Mouse (Mus musculus): ENCODE measurements around the gene Mlec.
"Not testable (repeated sequence)": the region's sequence is repeated elsewhere in the genome, so short reads cannot be mapped to it uniquely, and the experiment has no call there.

The Mlec gene

DNA sequence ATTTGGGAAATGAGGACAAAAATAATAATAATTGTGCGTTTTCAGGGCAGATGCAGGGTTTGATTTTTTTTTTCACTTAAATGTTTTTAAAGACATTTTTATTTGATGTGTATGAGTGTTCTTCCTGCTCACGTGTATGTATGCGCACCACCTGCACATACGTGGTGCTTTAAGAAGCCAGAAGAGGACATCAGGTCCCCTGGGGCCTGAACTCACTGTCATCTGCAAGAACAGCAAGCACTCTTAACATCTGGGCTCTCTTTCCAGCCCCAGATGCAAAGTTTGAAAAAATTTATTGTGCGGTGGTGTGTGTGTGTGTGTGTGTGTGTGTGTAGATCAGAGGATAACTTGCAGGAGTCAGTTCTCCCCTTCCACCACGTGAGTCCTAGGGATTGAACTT is 19.9 kb upstream of the Mlec start:
- DNase-seq = no peak

DNA sequence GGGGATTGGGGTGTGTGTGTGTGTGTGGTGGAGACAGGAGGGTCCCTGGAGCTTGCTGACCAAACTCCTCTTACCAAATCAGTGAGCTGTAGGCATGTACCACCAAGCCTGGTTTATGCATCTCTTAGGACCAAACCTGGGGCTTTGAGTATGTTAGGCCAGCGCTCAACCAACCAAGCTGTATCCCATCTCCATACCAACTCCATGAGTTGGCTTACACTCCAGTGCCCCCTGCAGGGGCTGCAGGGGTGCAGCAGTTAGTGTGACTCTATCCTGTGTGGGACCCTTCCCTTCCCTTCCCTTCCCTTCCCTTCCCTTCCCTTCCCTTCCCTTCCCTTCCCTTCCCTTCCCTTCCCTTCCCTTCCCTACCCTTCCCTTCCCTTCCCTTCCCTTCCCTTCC is 16.6 kb upstream of the Mlec start:
- no peak for DNase-seq

DNA sequence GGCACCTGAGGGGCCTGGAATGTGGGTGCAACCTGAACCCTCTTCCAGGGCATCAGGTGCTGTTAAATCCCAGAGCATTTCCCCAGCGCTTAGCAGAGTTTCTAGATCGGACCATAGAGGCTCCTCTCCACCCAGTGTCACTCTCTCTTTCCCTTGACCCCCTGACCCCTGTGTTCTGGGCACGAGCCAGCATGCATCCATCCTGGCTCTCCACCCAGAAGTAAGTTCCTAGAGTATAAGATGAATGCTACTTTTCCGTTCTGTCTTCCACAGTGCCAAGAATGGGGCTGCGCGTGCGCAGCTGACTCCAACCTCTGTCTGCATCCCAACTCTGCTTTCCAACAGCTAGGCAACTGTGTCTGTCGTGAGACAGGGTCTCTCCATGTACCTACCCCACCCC is 12.2 kb upstream of the Mlec start:
- DNase-seq = peak; percentile 82

DNA sequence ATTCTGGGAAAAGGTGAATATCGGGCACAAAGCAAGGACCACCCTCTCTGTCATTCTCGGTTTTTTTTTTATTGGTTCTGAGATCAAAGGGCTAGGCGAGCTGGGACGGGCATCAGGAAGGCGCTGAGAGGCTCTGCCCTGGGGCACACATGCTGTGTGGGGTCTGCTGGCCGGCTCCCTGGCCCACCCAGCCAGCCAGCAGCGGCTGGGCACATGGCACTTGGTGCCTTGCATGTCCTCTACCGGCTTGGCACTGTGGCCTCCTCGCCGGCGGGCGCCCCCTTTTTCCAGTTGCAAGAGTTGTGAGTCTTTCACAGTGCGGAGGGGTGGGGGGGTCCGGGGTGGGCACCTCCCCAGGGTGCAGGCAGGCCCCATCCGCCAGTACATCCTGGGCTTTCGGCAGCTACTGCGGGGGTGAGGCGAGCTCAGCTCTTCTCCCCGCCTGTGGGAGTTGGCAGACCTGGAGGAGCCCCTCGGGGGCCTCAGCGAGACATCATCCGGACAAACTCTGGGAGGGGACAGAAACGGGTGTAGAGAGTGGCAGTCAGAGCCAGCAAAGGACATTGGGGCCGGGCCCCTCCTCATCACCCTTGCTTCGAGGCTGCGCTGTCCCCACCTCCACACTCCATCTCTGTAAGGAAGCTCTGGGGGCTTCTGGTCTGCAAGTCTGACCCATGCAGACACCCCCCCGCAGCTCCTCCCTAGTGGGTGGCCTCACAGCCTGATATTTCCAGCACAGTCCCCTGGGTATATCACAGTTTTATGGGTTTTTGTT is 10.8 kb upstream of the Mlec start:
- DNase-seq = peak; percentile 33

DNA sequence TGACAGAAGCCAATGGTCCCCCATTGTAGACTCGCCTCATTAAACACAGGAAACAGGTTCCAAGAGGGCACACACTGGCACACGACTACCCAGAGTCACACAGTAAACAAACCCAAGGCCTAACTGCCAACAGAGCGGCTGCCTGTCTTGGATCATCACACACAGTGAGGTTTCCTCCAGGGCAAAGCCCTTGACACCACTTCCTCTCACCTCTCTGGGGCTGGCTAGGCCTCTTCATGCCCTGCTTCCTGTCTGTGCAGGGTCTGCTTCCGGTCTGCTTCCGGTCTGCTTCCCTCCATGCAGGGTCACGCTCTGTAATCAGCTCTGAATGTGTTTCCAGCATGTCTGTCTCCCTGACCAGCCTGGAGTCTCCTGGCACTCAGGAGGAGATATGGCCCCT is 9.4 kb upstream of the Mlec start:
- peak; percentile 58 for DNase-seq

DNA sequence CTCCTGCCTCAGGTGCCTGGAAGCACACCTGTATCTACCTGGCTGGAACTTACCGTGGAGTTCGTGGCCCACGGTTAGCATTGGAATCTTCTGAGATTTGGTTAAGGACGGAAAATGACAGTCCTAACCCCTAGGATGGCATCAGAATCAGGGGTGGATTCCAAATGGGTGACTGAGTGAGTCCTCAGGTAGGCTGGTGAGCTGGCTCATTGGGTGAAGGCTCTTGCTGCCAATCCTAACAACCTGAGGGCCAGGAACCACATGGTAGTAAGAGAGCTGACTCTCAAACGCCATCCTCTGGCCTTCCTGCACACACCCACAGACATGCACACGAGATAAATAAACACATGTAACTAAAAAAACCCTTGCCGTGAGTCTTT is 8.8 kb upstream of the Mlec start:
- no peak for DNase-seq

DNA sequence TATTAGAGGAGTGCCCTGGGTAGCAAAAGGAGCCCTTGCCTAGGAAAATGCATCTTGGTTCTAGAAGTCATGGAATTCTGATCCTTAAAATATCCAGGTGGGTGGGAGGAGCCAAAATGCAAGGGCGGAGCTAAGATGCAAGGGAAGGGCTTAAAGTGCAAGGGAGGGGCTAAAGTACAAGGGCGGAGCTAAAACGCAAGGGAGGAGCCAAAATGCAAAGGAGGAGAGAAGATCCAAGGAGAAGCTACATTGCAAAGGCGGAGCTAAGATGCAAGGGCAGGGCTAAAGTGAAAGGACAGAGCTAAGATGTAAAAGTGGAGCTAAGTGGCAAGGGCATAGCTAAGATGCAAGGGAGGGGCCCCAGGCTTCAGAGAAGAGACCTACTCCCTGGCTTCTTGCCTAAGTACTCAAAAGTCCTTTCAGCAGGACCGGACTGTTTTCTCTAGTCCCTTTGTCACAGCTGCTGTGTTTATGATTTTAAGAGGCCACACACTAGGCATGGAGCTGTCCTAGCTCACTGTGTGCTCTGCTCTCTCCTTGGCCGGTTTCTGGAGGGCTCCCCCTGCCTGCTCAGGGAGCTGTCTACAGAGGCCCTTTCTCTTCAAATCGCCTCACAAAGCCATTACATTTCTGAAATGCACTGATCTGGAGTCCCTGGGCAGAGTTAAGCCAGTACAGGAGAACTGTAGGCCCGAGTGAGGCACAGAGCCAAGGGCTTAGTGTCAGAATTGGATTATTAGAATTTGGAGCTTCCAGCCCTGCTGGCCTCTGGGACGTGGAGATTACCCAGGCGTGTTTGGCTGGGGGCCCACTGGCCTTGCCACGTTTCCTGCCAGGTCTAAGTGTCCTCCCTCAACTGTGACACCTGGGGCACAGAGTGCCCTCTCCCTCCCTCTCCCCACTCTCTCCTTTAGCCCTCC is 8.2 kb upstream of the Mlec start:
- peak; percentile 66 for DNase-seq

DNA sequence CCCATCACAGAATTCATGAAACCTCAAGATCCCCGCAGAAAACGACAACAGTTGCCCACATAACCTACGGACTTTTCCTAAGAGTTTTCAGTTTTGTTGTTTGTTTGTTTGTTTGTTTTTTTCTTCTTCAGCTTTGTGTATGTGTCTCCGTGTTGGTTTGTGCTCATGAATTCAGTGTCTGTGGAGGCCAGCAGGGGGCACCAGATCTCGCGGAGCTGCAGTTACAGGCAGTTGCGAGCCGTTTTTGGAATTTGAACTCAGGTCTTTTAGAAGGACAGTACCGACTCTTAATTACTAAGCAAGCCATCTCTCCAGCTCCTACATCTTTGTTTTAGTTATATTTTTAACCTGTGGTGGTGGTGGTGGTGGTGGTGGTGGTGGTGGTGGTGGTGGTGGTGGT is 7.4 kb upstream of the Mlec start:
- DNase-seq = peak; percentile 46

DNA sequence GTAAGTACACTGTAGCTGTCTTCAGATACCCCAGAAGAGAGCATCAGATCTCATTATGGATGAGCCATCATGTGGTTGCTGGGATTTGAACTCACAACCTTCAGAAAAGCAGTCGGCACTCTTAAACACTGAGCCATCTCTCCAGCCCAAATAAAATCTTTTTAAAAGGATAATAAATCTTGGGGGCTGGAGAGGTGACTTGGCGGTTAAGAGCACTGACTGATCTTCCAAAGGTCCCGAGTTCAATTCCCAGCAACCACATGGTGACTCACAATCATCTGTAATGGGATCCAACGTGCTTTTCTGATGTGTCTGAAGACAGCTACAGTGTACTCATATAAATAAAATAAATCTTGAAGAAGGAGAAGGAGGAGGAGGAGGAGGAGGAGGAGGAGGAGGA is 6.5 kb upstream of the Mlec start:
- DNase-seq = not testable (repeated sequence)

DNA sequence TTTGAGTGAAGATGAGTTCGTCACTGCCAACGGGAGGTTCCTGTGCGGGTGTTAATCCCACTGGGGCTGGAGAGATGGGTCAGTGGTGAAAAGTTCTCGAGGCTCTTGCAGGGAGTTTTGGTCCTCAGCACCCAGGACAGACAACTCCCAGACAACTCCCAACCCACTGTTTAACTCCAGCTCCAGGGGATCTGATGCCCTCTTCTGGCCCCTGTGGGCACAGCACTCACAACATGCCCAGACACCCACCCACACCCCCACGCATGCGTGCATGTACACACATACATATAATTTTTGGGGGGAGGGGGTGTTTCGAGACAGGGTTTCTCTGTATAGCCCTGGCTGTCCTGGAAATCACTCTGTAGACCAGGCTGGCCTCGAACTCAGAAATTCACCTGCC is 5.6 kb upstream of the Mlec start:
- peak; percentile 82 for DNase-seq

DNA sequence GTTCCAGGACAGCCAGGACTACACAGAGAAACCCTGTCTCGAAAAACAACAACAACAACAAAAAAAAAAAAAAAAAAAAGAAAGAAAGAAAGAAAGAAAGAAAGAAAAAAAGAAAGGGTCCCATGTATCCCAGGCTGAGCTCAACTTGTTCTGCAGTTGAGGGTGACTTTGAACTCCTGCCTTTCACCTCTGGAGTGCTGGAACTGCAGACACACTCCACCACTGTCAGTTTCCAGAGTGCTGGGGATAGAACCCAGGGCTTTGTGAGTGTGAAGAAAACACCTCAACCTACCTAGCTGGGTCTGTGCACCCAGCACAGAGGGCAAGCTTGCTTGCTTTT is 3.9 kb upstream of the Mlec start:
- DNase-seq = not testable (repeated sequence)

DNA sequence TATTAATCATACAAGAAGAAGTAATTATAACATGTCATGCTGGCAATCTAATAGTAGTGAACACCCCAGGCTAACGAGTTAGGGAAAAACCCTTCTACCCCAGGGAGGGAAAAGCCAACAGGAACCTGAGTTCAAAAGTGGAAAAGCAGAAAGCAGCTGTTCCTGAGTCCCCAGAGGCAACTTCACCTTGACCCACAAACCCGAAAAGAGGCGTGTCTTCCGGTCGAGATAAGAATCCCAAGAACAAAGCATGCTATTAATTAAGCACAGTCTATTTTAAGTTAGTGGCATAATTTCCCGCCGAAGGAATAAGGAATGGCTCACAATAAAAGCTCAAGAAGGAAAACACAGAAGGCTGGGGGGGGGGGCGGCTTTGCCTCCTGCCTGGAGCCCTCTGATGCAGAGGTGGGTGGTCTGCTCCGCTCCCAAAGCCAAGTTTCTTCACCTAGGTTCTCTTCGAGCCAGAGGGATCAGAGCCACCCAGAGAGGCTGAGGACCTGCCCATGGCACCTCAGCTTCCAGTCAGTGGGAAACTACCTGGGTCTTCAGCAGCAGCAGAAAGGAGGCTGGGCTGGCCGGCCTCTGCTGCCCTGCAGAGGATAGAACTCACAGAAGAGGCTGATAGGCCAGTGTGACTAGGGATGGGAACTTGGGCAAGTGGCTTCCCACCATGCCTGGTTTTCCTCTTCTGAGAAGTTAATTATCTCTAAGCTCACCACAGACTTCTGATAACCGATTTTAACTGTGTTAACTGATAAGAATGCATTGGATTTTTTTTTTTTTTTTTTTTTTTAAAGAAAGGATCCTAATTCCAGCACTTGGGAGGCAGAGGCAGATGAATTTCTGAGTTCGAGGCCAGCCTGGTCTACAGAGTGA is 3.3 kb upstream of the Mlec start:
- peak; percentile 57 for DNase-seq

DNA sequence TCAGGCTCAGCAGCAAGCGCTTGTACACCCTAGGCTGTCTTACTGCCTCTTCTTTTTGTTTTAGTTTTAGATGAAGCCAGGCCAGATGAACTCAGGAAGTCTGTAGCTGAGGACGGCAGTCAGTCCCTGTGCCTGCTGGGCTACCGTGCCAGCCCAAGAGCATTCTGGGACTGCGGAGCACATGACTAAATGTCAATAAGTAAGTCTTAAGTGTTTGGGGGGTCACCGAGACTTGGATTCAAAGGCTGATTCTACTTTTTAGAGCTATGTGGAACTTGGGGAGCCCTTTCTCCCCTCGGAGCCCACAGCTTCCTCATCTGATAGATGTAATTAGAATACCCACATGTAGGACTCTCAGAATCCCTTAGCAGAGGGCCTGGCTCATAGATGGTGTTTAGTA is 2.7 kb upstream of the Mlec start:
- DNase-seq = no peak

DNA sequence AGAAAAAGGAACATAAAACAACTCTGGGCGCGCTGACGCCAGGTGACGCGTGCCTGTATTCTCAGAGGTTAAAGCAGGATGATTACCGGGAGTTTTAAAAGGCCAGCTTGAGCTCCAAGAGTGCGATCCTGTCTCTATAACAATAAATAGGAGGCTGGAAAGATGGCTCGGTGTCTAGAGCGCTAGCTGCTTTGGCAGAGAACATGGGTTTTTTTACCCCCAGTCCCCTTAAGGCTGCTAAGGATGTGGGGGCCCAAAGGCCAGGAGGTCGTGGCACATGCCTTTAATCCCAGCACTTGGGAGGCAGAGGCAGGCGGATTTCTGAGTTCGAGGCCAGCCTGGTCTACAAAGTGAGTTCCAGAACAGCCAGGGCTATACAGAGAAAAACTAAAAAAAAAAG is 1.2 kb upstream of the Mlec start:
- DNase-seq = no peak

DNA sequence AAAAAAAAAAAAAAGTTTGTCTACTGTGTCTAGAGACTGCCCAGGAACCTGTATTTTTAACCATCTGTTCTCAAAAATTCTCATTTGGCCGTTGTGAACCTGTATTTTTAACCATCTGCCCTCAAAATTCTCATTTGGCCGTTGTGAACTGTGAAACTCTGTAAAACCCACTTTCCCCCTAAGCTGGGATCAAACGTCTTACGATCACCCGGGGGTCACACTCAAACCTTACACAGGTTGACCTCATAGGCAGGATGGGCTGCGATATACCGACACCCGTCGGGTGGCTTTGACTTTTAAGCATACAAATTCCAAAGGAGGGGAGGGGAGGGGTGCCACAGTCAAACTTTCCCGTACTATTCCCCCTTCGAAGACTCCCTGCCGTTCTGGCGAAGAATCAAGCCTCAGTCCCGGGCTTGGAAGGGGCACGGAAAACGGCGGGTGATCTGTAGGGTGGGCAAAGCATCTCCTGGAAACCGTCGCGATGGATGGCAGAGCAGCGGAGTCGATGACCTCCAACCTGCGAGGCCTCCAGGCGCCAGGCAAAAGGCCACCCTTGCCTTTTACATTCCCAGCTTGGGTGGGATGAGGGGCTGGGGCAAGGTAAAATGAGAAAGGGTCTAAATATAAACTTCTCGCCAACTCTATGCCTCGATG is 918 bp downstream of the Mlec start:
- peak; percentile 41 for DNase-seq

DNA sequence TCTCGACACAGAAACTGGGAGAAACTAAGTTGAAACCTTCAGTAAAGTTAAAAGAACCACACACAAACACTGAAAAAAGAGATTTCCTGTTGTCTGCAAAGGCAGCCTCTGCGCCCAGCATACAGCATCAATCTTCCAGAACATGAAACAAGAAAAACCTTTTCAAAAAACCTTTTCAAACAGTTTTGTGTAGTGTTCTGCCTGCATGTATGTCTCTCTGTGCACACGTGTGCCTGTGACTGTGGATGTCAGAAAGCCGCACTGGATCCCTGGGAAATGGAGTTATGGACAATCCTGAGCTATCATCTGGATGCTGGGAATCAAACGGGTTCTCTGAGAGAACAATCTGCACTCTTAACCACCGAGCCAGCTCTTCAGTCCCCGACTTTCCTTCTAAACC is 1.6 kb downstream of the Mlec start:
- no peak for DNase-seq

DNA sequence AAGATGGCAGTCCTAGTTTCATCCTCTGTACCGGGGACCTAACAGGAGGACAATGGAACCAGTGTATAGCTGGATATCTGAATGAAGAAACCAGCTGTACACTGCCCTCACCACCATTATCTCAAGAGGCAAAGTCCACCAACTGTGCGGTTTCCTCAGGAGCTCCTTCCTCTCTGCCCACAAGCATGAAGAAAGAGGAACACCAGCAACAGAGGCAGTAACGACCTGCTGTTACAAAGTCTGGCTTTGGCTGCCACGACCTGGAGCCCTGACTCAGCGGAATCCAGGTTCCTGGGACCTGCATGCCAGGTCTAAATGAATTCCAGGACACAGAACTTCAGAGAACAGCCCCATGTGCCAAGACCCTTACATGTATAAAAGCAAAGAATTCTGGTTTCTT is 2.1 kb downstream of the Mlec start:
- peak; percentile 73 for DNase-seq

DNA sequence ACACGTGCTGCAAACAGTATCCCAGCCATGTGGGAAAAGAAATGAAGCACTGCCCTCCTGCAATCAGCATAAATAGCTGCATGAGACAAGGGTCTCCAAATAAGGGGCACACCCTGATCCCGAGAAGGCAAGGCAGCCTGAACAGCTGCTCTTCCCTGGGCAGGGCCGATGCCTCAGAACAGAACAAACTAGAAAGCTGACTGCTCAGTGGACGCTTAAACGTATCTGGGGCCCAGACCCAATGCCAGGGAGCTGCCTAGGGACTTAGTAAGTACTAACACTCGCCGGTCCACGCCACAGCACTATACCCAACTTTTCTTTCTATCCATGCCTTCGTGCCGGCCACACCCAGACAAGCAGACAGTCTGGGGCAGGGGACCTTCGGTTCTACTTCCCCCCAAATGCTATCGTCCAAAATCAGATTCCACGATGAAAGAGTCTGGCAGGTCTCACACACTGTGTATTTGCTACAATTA is 2.8 kb downstream of the Mlec start:
- no peak for DNase-seq

DNA sequence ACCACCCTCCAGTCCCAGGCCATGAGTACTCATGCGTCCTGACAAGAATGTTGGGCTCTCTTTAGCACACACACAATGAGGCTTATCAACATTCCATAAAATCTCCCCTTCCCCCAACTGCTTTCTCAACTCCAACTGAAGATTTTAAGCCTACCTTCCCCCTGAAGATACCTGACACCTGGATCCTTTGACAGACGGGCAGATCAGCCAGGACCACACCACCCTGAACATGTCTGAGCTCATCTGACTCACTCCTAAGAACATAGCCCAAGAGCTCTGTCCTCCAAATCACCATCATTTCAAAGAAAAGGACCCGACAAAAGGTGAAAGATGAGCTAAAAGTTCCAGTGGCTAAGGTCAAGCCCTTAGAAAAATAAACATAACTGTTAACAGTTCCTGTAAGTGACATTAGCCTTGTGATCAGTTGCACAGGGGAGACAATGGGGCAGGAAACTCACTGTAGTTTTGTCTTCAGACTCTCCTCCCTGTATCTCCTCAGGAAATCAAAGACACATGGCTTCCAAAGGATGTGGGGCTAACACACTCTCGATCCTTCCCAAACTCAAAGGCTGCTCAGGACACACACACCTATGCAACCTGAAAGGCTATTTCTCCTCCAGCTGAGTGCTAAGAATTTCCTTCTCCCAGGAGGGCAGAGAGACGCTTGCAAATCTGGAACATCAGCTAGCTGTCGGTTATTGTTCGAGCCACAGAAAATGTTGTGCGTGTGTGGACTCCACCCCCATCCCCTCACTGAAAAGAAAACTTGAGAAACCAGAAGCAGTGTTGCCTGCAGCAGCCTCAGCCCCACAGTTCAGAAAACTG is 5.6 kb downstream of the Mlec start:
- no peak for DNase-seq

DNA sequence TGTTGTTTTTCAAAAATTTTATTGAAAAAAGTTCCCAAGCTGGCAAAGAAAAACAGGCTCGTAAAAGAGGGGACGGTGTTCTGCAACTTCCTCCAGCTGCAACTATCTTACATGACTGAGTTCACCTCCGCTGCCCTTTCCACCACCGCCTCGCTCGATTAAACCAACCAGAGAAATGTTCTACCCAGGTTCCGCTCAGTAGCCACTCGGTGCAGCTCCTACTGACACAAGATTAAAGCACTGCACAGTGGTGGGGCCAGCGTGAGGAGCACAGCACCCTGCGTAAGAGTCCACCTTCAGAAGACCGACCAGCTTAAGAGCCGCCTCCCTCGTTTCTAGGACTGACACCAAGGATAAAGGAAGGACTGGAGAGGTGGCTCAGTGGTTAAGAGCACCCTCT is 6.5 kb downstream of the Mlec start:
- peak; percentile 60 for DNase-seq

DNA sequence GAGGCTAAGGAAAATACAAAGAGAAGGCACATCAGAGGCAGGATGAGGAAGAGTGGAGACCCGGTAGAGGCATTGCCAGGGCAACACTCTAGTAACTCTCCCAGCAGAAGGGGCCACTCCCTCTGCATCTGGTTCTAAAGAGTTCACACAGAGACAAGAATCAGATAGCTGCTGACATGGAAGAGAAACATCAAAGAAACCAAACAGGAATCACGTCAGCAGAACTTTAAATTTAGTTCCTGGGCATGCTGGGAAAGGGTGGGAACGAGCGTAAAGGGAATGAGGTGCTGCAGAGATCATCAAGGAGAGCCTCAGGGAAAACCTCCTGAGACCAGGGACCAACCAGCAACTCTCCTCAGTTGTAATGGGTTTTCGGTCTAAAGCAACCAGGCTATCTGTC is 7.0 kb downstream of the Mlec start:
- no peak for DNase-seq
